Mouse (Mus musculus) hindbrain, embryonic 11.5 days (tissue): ENCODE results near the gene Tmem131. TPM values are rescaled to one million over a fixed set of nuclear protein-coding genes. Genes with fewer than 3 reads are reported as not detected.
A peak's percentile ranks its signal among the peaks of the same experiment; 100 is the strongest.

Source experiments
- ATAC-seq: fragments of 200-750 bp; cut with Nextera tagmentation; 2 replicates; pipeline ENCODE4 v1.8.0; 2017; ENCODE audit warnings: mild to moderate bottlenecking, moderate TSS enrichment, moderate library complexity; ENCODE audit not compliant: low FRiP score
- DNase-seq: peaks from one replicate; pipeline ENCODE4 v3.0.0-alpha.2; 2015; ENCODE audit warnings: low spot score
- H3K27ac ChIP-seq: fragments of 300-500 bp; sonication (generic); 2 replicates; pipeline ENCODE4 v1.5.1; 2014; ENCODE audit warnings: mild to moderate bottlenecking, low read depth, low read length
- H3K27me3 ChIP-seq: fragments of 300-500 bp; sonication (generic); 2 replicates; pipeline ENCODE4 v1.6.1; 2014; ENCODE audit warnings: mild to moderate bottlenecking, low read length, moderate library complexity, mixed read lengths; ENCODE audit not compliant: control insufficient read depth, insufficient read depth
- H3K36me3 ChIP-seq: fragments of 300-500 bp; sonication (generic); 2 replicates; pipeline ENCODE4 v1.6.1; 2014; ENCODE audit warnings: mild to moderate bottlenecking, low read length, moderate library complexity, mixed read lengths; ENCODE audit not compliant: control insufficient read depth, insufficient read depth
- H3K4me1 ChIP-seq: fragments of 300-500 bp; sonication (generic); replicated peaks from 2 replicates; pipeline ENCODE4 v1.6.1; 2014; ENCODE audit warnings: low read length, mixed read lengths; ENCODE audit not compliant: control insufficient read depth, insufficient read depth
- H3K4me2 ChIP-seq: fragments of 300-500 bp; sonication (generic); replicated peaks from 2 replicates; pipeline ENCODE4 v1.6.1; 2014; ENCODE audit warnings: mild to moderate bottlenecking, low read depth, low read length
- H3K4me3 ChIP-seq: fragments of 300-500 bp; sonication (generic); 2 replicates; pipeline ENCODE4 v1.5.1; 2014; ENCODE audit warnings: low read depth, low read length
- H3K9ac ChIP-seq: fragments of 300-500 bp; sonication (generic); 2 replicates; pipeline ENCODE4 v1.6.1; 2014; ENCODE audit warnings: low read depth, low read length
- H3K9me3 ChIP-seq: fragments of 300-500 bp; sonication (generic); 2 replicates; pipeline ENCODE4 v1.6.1; 2016; ENCODE audit warnings: low read length; ENCODE audit not compliant: control insufficient read depth
- WGBS: fragments of 180-500 bp; shearing (Covaris S2); extraction: QIAGEN DNeasy Blood & Tissue Kit; methylation state at CpG from one replicate; pipeline ENCODE4 v1.1.7; 2014; 5-methylcytosine and 5-hydroxymethylcytosine counted together
- polyA plus RNA-seq: library from polyadenylated mRNA; unstranded; fragments of >200 nt; fragmentation: Nextera tagmentation; extraction: Ambion mirVana; gene quantifications from 2 replicates; pipeline ENCODE4 v1.2.1, GENCODE M21; 2014

Gene Tmem131
- polyA plus RNA-seq, 1 experiment from 2014 or later: 17.9 TPM

DNA sequence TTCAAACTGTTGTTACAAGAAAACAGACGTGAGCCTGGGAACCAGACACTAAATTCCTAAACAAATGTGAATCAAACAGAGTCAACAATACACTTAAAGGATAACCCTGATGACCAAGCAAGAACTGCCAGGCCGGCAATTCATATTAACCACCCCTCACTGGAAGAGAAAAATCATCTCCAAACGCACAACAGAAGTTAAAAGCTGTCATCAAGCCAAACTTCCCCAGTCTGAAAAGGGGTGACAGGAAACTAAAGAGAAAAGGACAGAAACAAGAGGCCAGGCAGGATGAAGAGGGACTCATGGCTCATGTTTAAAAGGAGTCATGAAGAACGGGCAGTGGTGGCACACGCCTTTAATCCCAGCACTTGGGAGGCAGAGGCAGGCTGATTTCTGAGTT, 17.7 kb downstream of the Tmem131 start:
- no peaks in the 10 kb centered on the region for H3K27me3 ChIP-seq
- no peak overlapping the region for H3K4me2 ChIP-seq
- ATAC-seq (no peak), DNase-seq (no peak)
- H3K36me3 ChIP-seq: no peaks in the 10 kb centered on the region
- no peaks in the 10 kb centered on the region for H3K4me1 ChIP-seq
- whole genome bisulfite sequencing: 81% methylated on average over 5 of the region's 5 CpGs
- H3K27ac ChIP-seq: no peak overlapping the region
- H3K9me3 ChIP-seq: no peaks in the 10 kb centered on the region
- H3K4me3 ChIP-seq: no peak overlapping the region
- H3K9ac ChIP-seq: no peak overlapping the region

DNA sequence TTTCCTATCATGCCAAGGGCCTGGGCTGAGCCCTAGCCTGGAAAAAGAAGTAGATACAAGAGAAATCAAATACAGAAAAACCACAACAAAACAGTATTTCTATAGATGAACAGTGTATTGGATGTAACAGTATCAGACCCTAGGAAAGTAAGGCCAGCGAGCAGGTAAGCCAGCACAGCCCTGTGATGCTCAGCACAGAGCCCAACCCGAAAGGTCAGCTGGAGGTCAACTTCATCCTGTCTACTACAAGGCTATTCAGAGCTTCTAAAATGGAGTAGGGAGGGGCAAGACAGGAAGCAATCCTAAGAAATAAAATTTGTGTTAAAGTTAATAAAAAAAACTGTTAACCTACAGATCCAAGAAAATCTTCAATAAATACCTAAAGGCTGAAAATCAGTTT, 18.6 kb downstream of the Tmem131 start:
- Histone ChIP-seq H3K36me3 (no peaks in the 10 kb centered on the region), H3K4me1 (no peaks in the 10 kb centered on the region), H3K9me3 (no peaks in the 10 kb centered on the region), H3K9ac (no peak overlapping the region), H3K4me3 (no peak overlapping the region), H3K27me3 (no peaks in the 10 kb centered on the region), H3K4me2 (no peak overlapping the region), H3K27ac (no peak overlapping the region)
- WGBS: 91% methylated on average over 2 of the region's 2 CpGs
- no peak for DNase-seq
- ATAC-seq: no peak

GRCm38 (mm10) chr1:36923911-36924310, 19.6 kb downstream of the Tmem131 start:
- H3K9ac ChIP-seq: no peak overlapping the region
- ATAC-seq: no peak
- no peaks in the 10 kb centered on the region; the same call in 1 of the 2 replicates for H3K4me1 ChIP-seq
- no peaks in the 10 kb centered on the region for H3K27me3 ChIP-seq
- no peak overlapping the region for H3K4me2 ChIP-seq
- H3K9me3 ChIP-seq: no peaks in the 10 kb centered on the region
- DNase-seq: no peak
- no peak overlapping the region for H3K27ac ChIP-seq
- H3K4me3 ChIP-seq: no peak overlapping the region
- no peaks in the 10 kb centered on the region for H3K36me3 ChIP-seq

DNA sequence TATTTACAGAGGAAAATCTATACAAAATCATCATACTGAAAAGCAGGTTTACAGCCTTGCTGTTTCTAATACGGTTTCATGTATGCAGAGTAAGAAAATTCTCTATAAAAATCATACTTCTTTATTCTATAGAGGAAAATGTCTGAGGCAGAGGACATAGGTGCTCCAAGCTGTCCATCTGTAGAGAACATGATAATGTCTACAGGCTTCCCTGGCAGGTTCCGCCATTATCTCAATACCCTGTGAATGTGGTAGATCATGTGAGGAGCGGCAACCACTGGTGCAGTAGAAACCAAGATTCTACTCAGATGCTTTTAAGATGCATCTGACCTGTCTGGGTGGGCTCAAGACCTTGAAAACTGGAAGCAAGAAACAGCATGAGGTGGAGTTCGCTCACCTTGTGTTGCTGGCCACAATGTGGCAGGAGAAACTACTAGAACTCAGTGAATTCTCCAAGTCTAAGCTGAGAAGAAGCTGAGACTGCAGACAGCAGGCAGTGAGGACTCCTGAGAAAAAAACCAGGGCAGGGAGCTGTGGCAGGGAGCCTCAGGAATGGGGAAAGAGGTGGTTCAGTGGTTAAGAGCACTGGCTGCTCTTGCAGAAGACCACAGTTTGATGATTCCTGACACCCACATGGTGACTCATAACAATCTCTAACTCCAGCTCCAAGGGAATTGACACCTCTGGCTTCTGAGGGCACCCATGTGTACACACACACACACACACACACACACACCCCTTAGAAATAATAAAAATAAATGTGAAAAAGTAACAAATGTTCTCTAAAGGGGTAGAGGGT, 20.6 kb downstream of the Tmem131 start:
- 92% methylated on average over 4 of the region's 4 CpGs for WGBS
- Histone ChIP-seq H3K9me3 (no peaks in the 10 kb centered on the region), H3K27me3 (no peaks in the 10 kb centered on the region), H3K4me2 (no peak overlapping the region), H3K9ac (no peak overlapping the region), H3K36me3 (no peaks in the 10 kb centered on the region), H3K4me1 (no peaks in the 10 kb centered on the region; the same call in 1 of the 2 replicates), H3K4me3 (no peak overlapping the region), H3K27ac (no peak overlapping the region)
- DNase-seq: no peak
- no peak for ATAC-seq

DNA sequence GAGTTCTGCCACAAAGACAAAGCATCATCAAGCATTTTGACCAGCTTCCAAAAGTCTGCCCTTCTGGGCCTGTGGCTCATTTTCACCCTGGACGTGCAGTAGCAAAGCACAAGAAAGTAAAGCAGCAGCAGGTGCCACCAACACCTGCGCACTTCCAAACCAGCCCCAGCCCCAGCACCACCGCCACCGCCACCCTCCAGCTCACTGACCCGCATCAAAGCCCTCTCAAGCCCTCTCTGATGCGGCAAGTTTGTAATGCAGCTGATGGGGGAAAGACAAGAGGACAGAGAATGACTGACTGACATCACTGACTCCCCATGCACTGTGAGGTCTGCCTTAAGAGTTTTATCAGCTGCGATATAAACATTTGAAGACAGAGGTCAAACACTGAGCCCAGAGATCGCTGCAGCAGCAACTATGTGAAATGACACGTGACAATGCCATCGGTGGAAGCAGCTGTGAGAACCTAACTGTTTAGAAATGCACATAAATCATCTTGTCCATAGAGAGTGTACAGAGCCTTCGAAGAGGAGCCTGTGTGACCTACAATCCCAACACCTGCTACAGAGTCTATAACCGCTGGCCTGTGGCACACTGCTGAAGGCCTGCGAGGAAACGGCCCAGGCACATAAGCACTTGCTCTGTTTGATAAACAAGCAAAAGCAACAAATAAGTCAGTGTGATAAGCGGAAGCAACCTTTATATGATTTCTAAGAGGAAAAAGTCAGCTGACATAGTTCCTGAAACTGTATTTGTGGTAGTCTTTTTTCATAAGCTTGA, 21.7 kb downstream of the Tmem131 start:
- Histone ChIP-seq H3K36me3 (no peaks in the 10 kb centered on the region), H3K27me3 (no peaks in the 10 kb centered on the region), H3K4me3 (no peak overlapping the region), H3K9ac (no peak overlapping the region), H3K27ac (no peak overlapping the region), H3K4me1 (no peaks in the 10 kb centered on the region; the same call in 1 of the 2 replicates), H3K9me3 (no peaks in the 10 kb centered on the region), H3K4me2 (no peak overlapping the region)
- 56% methylated on average over 15 of the region's 15 CpGs for WGBS
- peak; percentile 24 for DNase-seq
- peak; percentile 69; the same call in 1 of the 2 replicates for ATAC-seq

DNA sequence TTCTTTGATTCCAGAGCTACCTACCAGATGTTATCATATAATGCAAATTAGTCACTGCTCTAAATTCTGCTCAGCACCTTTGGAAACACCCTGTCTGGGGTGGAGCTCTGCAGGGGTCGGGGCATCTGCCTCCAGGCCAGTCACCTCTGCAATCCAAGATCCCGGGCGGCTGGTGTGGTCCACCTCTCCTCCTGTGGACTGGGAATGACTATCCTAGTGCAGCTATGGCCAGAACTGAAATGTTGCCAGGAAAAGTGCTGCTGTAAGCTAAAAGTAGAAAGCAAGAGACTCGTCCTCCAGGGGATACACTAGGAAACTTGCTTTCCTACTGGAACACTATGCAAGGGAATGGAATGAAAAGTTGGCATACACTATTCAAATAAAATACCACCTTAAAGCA, 22.7 kb downstream of the Tmem131 start:
- H3K27ac ChIP-seq: 0 out of 2 replicates have a peak overlapping the region, but pooled peaks have one; percentile 10
- WGBS: 77% methylated on average over 4 of the region's 4 CpGs
- H3K9me3 ChIP-seq: no peaks in the 10 kb centered on the region
- H3K4me3 ChIP-seq: no peak overlapping the region
- H3K9ac ChIP-seq: no peak overlapping the region
- ATAC-seq (no peak), DNase-seq (no peak)
- H3K36me3 ChIP-seq: no peaks in the 10 kb centered on the region
- H3K4me2 ChIP-seq: no peak overlapping the region
- H3K27me3 ChIP-seq: no peaks in the 10 kb centered on the region
- no peaks in the 10 kb centered on the region; the same call in 1 of the 2 replicates for H3K4me1 ChIP-seq

- Histone ChIP-seq H3K9me3 (no peaks in the 10 kb centered on the region), H3K4me1 (no peaks in the 10 kb centered on the region; the same call in 1 of the 2 replicates), H3K36me3 (no peaks in the 10 kb centered on the region), H3K27ac (no peak overlapping the region; the same call in 1 of the 2 replicates), H3K9ac (no peak overlapping the region), H3K4me3 (no peak overlapping the region), H3K27me3 (no peaks in the 10 kb centered on the region), H3K4me2 (no peak overlapping the region)
- ATAC-seq: no peak
- 71% methylated on average over 3 of the region's 3 CpGs for WGBS
- DNase-seq: no peak
These were observed 23.2 kb downstream of the Tmem131 start for GRCm38 (mm10) chr1:36920154-36920716.

DNA sequence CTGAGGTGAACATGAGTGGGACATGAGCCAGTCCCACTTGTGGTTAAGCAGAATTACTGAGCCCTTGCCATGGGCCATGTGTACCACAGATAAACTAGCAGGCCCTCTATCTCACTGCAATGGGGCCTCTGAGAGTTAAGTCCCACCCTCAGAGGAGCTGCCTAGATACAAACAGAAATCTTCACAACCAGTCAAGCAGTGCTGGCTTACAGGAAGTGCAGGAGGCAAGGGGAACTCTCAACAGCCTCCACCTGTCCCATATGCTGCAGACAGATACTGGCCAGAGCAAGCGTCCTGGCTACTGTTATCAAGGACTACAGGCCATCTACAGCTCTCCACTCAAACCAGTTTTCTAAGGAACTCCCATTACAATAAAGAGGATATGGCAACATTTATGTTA, 23.7 kb downstream of the Tmem131 start:
- H3K4me3 ChIP-seq: no peak overlapping the region
- WGBS: 76% methylated on average over 1 of the region's 1 CpGs
- DNase-seq: no peak
- H3K27ac ChIP-seq: no peak overlapping the region; the same call in 1 of the 2 replicates
- no peak overlapping the region for H3K9ac ChIP-seq
- H3K9me3 ChIP-seq: no peaks in the 10 kb centered on the region
- no peak overlapping the region for H3K4me2 ChIP-seq
- no peaks in the 10 kb centered on the region for H3K27me3 ChIP-seq
- H3K4me1 ChIP-seq: no peaks in the 10 kb centered on the region; the same call in 1 of the 2 replicates
- ATAC-seq: no peak
- H3K36me3 ChIP-seq: no peaks in the 10 kb centered on the region
